Mouse (Mus musculus): ENCODE measurements around the gene AI467606.

AI467606 gene

DNA sequence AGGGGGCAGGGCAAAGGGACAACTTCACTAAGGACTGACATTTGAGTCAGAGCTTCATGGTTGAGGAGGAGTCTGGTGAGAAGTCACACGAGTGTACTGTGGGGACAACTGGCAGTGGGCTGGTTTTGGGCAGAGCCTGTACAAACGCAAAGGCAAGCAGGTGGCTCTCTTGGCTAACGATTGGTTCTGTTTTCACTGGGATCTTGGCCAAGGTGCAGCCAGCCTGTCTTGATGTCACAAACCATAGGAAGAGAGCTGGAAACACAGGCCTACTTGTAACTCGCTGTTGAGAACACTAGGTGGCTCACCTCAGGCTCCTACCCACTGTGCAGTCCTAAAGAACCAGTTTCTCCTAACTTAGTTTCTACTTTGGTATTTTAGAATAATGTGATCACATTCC, 38.5 kb downstream of the AI467606 start:
- peak; percentile 47 to 65 for DNase-seq

DNA sequence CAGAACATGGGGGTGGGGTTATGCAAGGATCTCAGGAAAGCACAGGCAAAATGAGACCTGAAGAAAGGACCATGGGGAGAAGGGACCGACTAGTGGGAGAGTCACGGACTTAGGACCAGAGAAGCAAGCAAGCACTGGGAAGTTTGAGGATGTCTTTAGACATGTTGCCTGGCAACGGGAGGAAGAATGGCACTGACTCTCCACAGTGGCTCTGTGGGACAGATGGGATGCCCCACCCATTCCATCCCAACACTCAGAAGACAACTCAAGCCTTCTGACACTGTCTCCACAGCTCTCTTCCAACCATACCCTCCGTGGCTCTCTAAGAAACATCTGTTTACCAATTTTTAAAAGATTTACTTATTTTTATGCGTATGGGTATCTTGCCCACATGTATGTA, 42.0 kb downstream of the AI467606 start:
- no peak for DNase-seq

DNA sequence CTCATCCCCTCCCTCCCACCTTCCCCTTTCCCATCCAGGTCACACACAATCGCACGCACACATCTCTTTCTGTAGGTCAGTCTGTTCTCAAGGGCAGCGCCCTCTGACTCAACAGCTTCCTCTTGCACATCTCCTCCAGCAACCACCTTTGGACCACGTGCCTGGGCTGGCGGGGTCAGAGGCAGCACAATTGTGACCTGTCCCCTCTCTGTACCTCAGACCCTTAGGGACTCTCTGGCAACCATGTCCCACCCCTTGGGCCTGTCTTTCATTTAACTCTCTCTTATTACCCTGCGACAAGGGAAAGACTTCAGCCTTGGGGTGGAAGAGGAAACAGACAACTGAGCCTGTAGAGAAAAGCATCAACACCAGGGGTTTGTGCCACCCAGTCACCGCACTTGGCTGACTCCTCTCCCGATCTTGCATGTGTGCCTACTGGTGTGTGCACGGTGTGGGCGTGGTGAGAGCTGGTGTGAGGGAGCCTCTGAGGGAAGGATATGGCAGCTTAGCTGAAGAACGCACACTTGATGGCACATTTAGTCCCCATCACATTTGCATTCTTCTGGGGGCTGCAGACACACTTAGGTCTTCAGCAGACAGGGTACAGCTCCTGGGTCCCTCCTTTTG, 43.8 kb downstream of the AI467606 start:
- no peak for DNase-seq

DNA sequence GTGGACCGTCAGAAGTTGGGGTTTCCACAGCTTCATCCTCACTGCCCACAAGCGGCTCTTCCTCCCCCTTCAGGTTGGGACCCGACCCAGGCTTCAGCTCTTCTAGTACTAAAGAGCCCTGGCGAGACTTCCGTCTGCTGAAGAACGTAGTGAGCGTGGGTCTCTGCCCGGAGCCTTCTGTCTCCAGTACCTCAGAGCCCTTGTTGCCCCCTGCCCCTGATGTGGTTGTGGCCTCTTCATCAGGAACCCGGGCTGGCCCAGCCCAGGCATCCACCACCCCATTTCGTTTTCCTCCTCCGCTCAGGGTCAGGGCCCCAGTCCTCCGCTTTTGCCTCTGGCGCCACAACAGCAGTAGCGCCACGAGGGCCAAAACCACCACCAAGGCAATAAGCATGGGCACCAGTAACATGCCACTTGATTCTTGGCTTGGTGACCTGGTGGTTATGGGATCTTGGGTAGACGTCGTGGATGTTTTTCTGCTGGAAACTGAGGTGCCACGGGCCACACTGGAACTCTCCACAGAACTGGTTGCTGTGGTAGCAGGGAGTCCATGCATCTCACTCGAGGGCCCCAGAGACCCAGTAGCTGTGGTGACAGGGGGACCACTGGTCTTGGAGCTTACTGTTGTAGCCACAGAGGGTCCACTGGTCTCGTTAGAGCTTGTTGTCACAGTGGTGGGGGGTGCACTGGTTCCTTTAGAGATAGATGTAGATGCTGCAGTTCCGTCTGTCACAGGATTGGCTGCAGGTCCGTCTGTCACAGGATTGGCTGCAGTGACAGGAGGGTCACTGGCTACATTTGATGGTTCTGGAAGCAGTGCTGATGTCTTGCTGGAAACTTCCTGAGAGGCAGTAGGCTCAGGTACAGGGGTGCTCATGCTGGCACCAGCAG, 45.3 kb downstream of the AI467606 start:
- no peak for DNase-seq

DNA sequence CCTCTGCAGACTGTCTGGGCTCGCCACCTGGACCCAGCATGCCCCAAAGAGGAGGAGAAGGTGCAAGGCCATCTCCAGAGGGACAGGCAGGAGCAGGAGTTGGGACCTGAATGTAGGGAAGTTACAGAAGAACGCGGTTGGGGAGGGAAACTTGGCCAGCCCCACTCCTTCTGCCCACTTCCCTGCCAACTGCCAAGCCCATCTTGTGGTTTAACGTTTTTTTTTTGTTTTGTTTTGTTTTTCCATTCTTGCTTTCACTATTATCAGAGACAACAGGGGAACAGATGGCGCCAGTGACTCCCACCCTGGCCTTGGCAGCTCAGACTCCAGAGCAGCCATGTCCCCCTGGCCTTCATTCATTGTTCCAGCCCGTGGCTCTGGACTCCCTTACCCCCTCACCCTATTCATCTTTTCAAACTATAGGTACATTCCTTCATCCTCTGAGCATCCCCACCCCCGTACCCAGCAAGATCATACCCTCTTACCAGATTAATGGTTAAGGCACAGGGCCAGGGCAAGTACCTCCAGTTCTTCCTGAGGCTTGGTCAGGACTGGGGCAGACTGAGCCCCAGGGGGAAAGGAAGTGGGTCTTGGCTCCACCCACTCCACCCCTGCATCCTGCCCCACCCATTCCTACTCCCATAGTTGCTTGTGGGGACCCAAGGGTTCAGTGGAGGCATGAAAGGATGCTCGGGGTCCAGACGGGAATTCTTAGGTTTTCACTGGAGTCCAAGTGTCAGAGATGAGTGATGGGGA, 46.3 kb downstream of the AI467606 start, which contains the start of gene Spn:
Gene Spn (minus strand): TSS at position 562 of the 756 bp plus-strand sequence.
- DNase-seq = no peak

DNA sequence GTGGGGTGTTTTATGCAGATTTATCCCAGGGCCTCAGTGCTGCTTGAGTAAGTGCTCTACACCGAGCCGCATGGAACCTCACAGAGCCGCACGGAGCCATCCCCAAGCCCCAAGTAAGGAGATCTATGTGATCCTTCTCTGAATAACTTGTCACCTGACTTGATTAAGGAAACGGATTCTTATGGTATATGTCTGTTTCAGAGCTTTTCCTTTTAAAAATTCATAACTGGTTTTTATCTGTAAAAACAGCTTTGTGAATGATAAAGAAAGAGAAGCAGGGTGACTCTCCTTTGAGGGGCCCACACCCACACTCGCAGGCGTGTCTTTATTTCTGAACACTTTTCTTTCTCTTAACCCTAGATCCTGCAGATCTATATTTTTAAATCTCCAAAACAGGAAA, 47.9 kb downstream of the AI467606 start:
- DNase-seq = no peak

DNA sequence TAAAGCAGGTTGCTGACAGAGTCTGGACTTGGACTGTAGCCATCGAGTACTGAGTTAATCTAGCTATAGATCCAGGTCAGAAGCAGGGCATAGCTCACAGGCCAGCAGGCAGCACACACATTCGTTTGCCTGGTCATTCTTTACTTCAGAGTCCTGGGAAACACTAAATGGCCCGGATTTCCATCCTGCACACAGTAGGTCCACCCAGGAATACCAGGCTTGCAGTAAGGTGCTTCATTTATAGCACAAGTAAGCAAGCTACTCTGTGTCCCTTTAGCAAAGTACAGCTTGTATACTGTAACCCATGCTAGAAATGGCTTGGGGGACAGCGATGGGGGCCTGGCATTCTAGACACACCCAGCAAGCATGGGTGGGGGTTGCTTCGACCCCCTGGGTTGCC, 48.4 kb downstream of the AI467606 start:
- DNase-seq = no peak

DNA sequence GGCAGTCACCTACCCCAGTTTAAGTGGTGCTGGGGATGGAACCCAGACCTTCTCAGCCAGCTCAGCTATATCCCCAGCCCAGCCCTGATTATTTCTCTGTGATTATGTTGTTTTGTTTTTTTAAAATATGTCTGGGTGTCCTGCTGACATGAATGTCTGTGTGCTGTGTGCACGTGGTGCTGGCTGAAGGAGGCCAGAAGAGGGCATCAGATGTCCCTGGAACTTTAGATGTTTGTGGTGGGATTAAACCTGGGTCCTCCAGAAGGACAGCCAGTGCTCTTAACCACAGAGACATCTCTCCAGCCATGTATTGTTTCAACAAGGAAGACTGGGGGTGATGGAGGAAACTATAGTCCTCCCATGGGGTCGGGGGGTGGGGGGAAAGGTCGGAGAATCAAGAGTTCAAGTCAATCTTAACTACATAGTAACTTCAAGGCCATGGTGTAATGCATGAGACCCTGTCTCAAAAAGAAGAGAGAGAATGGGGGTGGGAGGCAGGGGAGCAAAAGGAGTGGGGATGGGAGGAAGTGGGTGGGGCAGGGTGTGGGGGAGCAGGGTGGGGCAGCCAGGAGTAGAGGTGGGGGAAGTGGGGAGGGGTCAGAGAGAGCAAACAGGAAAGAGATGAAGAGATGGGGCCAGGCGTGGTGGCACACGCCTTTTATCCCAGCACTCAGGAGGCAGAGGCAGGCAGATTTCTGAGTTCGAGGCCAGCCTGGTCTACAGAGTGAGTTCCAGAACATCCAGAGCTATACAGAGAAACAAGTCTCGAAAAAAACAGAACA, 49.7 kb downstream of the AI467606 start:
- DNase-seq = no peak

DNA sequence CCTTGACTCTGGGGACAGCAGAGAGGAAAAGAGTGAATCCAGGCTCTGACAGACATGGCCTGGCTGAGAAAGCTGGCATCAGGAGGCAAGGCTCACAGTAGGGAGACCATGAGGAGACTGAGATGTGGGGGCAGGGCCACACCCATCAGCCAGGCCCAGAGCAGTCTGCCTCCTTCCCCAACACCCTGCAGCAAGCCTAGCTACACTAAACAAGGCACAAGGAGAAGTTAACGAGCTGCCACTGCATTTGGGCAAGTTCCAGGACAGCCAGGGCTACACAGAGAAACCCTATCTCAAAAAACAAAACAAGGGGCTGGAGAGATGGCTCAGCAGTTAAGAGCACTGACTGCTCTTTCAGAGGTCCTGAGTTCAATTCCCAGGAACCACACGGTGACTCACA, 51.1 kb downstream of the AI467606 start:
- DNase-seq = no peak

DNA sequence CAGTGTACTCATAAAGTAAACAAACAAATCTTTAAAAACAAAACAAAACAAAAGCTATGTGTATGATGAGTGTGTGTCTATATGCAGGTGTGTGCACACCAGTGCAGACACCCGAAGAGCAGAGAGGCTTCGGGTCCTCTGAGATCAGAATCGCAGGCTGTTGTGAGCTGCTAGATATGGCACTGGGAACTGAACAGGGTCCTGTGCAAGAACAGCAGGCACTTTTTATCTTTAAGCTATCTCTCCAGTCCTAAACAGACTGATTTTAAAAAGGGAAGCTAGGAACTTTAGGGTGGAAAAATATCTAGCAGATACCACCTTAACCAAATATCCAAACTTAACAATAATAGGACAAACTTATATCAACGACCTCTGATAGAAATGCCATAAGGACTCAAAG, 51.5 kb downstream of the AI467606 start:
- DNase-seq = no peak
